Mouse (Mus musculus): ENCODE measurements around the gene Ndufb5. TPM values are rescaled to one million over a fixed set of nuclear protein-coding genes. Genes with fewer than 3 reads are reported as not detected.
"Not testable (repeated sequence)": the region's sequence is repeated elsewhere in the genome, so short reads cannot be mapped to it uniquely, and the experiment has no call there.

Ndufb5 gene
- polyA plus RNA-seq, 1 experiment from 2014 or later, result 406 TPM

DNA sequence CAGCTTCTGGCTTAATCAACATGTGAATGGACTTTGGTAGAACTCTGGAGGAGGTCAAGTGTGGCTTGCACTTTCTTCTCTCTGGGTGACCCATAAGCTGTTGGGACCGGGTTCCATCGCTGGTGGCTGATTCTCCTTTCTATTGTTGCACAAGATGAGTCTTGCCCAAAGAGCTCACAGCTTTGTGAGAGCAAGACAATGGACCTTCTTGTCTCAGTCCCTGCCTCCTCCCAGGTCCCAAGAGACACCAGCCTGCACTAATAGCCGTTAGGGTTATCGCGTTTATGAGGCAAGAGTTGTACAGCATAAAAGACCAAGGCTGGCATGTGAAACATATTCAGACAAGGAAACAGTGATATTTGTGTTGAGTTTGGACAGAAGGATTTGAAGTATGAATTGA lies 42.6 kb upstream of the Ndufb5 start:
- H3K27me3 ChIP-seq (replicated peaks; ENCODE audit: control insufficient read depth, insufficient read depth, low read length), result no peaks in the 10 kb centered on the region
- no peak overlapping the region for H3K9ac ChIP-seq (ENCODE audit: low read depth, low read length)
- TF ChIP-seq CTCF (IDR thresholded peaks at IDR 0.05; ENCODE audit: low read depth), result no peak
- no peaks in the 10 kb centered on the region for H3K36me3 ChIP-seq (ENCODE audit: control insufficient read depth, insufficient read depth)
- no peaks in the 10 kb centered on the region for H3K4me1 ChIP-seq (replicated peaks; ENCODE audit: control insufficient read depth, insufficient read depth, low read length)
- H3K4me3 ChIP-seq (ENCODE audit: low read depth, low read length), result no peak overlapping the region
- no peaks in the 10 kb centered on the region for H3K9me3 ChIP-seq (ENCODE audit: control insufficient read depth)
- 58% methylated on average over 5 of the region's 5 CpGs for WGBS
- no peak for ATAC-seq
- H3K4me2 ChIP-seq (replicated peaks; ENCODE audit: low read depth), result no peak overlapping the region
- H3K27ac ChIP-seq (ENCODE audit: low read depth, low read length), result no peak overlapping the region

DNA sequence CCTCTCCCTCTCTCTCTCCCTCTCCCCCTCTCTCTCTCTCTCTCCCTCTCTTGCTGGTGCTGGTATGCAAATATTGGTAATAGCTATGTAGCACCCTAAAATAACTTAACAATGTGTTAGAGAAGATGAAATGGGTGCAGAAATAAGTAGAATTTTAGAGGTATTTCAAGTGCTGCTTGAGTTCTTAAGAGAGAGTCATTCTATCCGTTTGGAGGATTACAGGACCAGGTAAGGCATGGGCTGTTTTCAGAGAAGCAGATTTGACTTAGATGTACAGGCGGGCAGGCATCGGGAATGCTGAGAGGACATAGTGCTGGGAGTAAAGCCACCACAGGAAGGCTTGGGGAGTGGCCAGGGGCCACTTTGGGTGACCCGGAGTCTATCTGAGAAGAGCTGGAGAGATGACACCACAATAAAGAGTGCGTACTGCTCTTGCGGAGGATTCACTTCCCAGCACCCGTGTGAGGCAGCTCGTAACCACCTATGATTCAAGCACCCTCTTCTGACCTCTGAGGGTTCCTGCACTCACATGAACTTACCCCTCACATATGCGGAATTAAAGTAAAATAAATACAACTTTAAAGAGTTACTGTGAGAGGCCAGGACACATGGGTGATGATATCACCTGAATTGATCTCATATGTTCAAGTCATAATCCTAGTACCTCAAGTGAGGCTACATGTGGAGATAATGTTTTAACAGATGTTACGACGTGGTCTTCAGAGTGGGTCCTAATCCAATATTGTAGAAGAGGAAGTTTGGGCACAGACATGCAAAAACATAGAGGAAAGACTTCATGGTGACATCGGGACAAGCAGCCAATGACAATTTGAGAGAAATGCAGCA lies 41.8 kb upstream of the Ndufb5 start:
- Histone ChIP-seq H3K4me3 (ENCODE audit: low read depth, low read length) (no peak overlapping the region), H3K27ac (ENCODE audit: low read depth, low read length) (no peak overlapping the region), H3K4me1 (replicated peaks; ENCODE audit: control insufficient read depth, insufficient read depth, low read length) (no peaks in the 10 kb centered on the region), H3K4me2 (replicated peaks; ENCODE audit: low read depth) (no peak overlapping the region), H3K36me3 (ENCODE audit: control insufficient read depth, insufficient read depth) (no peaks in the 10 kb centered on the region), H3K27me3 (replicated peaks; ENCODE audit: control insufficient read depth, insufficient read depth, low read length) (no peaks in the 10 kb centered on the region), H3K9ac (ENCODE audit: low read depth, low read length) (no peak overlapping the region), H3K9me3 (ENCODE audit: control insufficient read depth) (no peaks in the 10 kb centered on the region)
- ATAC-seq, result no peak
- 65% methylated on average over 12 of the region's 12 CpGs for WGBS
- peak; percentile 47 for TF ChIP-seq CTCF (IDR thresholded peaks at IDR 0.05; ENCODE audit: low read depth)

DNA sequence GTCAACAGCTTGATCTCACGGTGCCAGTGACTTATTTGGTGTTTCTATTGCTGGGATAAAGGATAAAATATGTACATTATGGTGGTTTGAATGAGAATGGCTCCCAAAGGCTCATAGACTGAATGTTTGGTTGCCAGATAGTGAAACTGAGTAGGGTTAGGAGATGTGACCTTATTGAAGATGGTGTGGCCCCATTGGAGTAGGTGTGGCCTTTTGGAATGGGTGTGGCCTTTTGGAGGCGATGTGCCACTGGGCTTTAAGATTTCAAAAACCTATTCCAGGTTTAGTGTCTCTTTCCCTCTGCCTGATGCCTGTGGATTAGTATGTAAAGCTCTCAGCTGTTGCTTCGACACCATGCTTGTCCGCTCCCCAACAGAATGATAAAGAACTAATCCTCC lies 41.2 kb upstream of the Ndufb5 start:
- H3K36me3 ChIP-seq (ENCODE audit: control insufficient read depth, insufficient read depth), result no peaks in the 10 kb centered on the region
- WGBS, result 80% methylated on average over 4 of the region's 4 CpGs
- no peak overlapping the region for H3K27ac ChIP-seq (ENCODE audit: low read depth, low read length)
- no peaks in the 10 kb centered on the region for H3K27me3 ChIP-seq (replicated peaks; ENCODE audit: control insufficient read depth, insufficient read depth, low read length)
- no peaks in the 10 kb centered on the region for H3K4me1 ChIP-seq (replicated peaks; ENCODE audit: control insufficient read depth, insufficient read depth, low read length)
- no peak for ATAC-seq
- no peak for TF ChIP-seq CTCF (IDR thresholded peaks at IDR 0.05; ENCODE audit: low read depth)
- H3K4me2 ChIP-seq (replicated peaks; ENCODE audit: low read depth), result no peak overlapping the region
- no peaks in the 10 kb centered on the region for H3K9me3 ChIP-seq (ENCODE audit: control insufficient read depth)
- no peak overlapping the region for H3K4me3 ChIP-seq (ENCODE audit: low read depth, low read length)
- no peak overlapping the region for H3K9ac ChIP-seq (ENCODE audit: low read depth, low read length)

DNA sequence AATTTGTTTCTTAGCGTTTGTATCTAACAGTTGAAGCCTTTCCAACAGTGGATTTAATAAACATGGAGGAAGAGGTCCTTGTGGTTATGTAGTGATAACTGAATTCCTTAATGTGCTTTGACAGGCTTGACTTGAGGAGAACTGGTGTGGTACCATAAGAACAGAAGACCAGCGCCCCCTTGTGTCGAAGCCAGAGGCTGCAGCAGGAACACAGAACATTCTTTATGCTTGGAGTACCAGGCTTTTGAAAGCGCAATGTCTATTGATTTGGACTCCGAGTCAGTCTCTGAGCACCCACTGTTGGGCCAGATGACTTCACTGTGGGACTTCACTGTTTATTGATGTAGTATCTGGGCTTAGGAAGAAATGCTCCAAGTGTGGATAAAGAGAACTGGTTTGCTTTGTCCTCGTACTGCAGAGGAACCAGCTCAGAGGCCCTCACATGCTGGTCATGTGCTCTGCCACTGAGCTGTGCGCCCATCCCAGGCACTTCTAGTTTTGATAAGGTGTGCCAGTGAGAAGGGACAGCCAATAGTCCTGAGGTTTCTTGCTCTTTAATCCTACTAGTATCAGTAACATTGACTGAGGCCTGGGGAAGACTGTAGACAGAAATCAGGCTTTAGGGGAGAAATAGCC lies 38.4 kb upstream of the Ndufb5 start:
- H3K36me3 ChIP-seq (ENCODE audit: control insufficient read depth, insufficient read depth), result no peaks in the 10 kb centered on the region
- H3K4me2 ChIP-seq (replicated peaks; ENCODE audit: low read depth), result no peak overlapping the region
- H3K27ac ChIP-seq (ENCODE audit: low read depth, low read length), result no peak overlapping the region
- no peaks in the 10 kb centered on the region for H3K27me3 ChIP-seq (replicated peaks; ENCODE audit: control insufficient read depth, insufficient read depth, low read length)
- H3K4me3 ChIP-seq (ENCODE audit: low read depth, low read length), result no peak overlapping the region
- WGBS, result 22% methylated on average over 7 of the region's 7 CpGs
- no peak overlapping the region for H3K9ac ChIP-seq (ENCODE audit: low read depth, low read length)
- ATAC-seq, result peak; percentile 78
- TF ChIP-seq CTCF (IDR thresholded peaks at IDR 0.05; ENCODE audit: low read depth), result peak; percentile 95
- no peaks in the 10 kb centered on the region for H3K4me1 ChIP-seq (replicated peaks; ENCODE audit: control insufficient read depth, insufficient read depth, low read length)
- H3K9me3 ChIP-seq (ENCODE audit: control insufficient read depth), result no peaks in the 10 kb centered on the region

DNA sequence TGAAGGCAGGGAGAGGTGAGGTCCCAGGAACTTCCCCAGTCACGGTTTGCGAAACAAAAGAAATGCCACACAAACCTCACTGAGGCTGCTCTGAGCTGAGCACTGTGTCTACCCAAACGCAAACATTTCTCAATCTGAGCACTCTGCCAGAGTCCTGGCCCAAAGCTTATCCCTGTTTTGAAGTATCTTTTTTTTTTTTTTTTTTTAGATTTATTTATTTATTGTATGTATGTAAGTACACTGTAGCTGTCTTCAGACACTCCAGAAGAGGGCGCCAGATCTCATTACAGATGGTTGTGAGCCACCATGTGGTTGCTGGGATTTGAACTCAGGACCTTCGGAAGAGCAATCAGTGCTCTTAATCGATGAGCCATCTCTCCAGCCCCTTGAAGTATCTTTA lies 32.8 kb upstream of the Ndufb5 start:
- H3K4me1 ChIP-seq (replicated peaks; ENCODE audit: control insufficient read depth, insufficient read depth, low read length); H3K9me3 ChIP-seq (ENCODE audit: control insufficient read depth); H3K27me3 ChIP-seq (replicated peaks; ENCODE audit: control insufficient read depth, insufficient read depth, low read length); H3K4me2 ChIP-seq (replicated peaks; ENCODE audit: low read depth); H3K9ac ChIP-seq (ENCODE audit: low read depth, low read length); H3K36me3 ChIP-seq (ENCODE audit: control insufficient read depth, insufficient read depth); H3K27ac ChIP-seq (ENCODE audit: low read depth, low read length); H3K4me3 ChIP-seq (ENCODE audit: low read depth, low read length); ATAC-seq: not testable (repeated sequence)
- 91% methylated on average over 6 of the region's 6 CpGs for WGBS

DNA sequence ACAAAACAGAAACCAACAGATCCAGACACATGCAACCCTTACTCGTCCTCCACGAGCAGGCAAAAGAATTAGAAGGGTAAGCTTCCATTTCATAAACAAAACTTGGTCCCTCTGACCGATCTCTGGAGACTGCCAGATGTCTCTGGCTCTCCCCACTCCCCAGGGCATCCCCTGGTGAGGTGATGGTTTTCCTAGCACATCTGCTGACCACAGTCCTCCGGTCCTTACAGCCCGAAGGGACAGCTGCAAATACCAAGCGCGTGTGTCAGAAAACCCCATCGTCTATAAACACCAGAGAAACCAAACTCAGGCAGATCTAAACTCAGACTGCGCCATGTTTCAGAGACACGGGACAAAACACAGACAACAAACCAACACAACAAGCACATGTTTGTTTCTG lies 32.2 kb upstream of the Ndufb5 start:
- not testable (repeated sequence) for H3K36me3 ChIP-seq (ENCODE audit: control insufficient read depth, insufficient read depth); H3K9me3 ChIP-seq (ENCODE audit: control insufficient read depth); H3K27ac ChIP-seq (ENCODE audit: low read depth, low read length); H3K4me2 ChIP-seq (replicated peaks; ENCODE audit: low read depth); H3K4me3 ChIP-seq (ENCODE audit: low read depth, low read length); H3K27me3 ChIP-seq (replicated peaks; ENCODE audit: control insufficient read depth, insufficient read depth, low read length); H3K4me1 ChIP-seq (replicated peaks; ENCODE audit: control insufficient read depth, insufficient read depth, low read length); H3K9ac ChIP-seq (ENCODE audit: low read depth, low read length); ATAC-seq
- WGBS, result 83% methylated on average over 10 of the region's 10 CpGs

DNA sequence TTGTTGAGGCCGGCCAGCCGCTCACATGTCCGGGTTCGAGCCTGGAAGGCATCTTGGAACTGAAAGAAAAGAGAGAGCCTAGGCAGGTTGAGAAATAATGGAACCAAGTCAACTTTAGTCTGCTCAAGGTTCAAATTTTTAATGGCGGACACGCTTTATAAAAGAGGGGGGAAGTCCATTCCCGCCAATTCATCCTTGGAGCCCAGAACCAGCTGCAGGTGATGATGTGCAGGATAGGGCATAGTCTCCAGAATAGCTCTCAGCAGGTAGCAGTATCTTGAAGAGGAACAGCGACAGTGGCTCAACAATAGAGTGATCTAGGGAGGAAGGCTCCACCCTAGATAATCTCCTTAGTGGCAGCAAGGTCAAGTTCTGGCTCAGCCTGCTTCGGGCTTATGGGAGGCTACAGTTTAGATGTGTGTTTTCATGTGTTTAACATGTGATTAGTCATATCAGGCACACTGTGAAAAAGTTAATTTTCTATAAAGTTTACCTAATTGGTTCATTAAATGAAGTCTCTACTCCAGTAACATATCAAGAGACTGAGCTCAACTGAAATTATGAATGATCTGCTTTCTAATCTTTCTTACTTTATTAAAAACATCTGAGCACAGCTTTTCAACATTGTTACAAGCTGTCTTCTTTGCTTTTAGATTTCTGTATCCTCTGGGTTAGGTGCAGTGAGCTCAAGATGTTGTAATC lies 31.0 kb upstream of the Ndufb5 start, which contains the start of gene Actl6a:
Actl6a (plus strand) TSS at position 652 of the 702 bp plus-strand sequence.
- not testable (repeated sequence) for H3K27ac ChIP-seq (ENCODE audit: low read depth, low read length); H3K9me3 ChIP-seq (ENCODE audit: control insufficient read depth); ATAC-seq; H3K9ac ChIP-seq (ENCODE audit: low read depth, low read length); H3K36me3 ChIP-seq (ENCODE audit: control insufficient read depth, insufficient read depth); H3K4me2 ChIP-seq (replicated peaks; ENCODE audit: low read depth); H3K4me1 ChIP-seq (replicated peaks; ENCODE audit: control insufficient read depth, insufficient read depth, low read length); H3K27me3 ChIP-seq (replicated peaks; ENCODE audit: control insufficient read depth, insufficient read depth, low read length); H3K4me3 ChIP-seq (ENCODE audit: low read depth, low read length)
- WGBS, result 77% methylated on average over 9 of the region's 9 CpGs

All from intestine, postnatal 0 days (tissue).